Mouse (Mus musculus) kidney, adult 8-10 months (tissue): ENCODE data around the gene March5.
"Not testable (repeated sequence)": the region's sequence is repeated elsewhere in the genome, so short reads cannot be mapped to it uniquely, and the experiment has no call there.

ENCODE experiments used
- DNase-seq, 2 experiments: peaks; one replicate each; pipeline ENCODE4 v3.0.0; 2022

Gene March5

GRCm38 (mm10) chr19:37208986-37209385 lies 1.6 kb downstream of the March5 start:
- DNase-seq: no peak

DNA sequence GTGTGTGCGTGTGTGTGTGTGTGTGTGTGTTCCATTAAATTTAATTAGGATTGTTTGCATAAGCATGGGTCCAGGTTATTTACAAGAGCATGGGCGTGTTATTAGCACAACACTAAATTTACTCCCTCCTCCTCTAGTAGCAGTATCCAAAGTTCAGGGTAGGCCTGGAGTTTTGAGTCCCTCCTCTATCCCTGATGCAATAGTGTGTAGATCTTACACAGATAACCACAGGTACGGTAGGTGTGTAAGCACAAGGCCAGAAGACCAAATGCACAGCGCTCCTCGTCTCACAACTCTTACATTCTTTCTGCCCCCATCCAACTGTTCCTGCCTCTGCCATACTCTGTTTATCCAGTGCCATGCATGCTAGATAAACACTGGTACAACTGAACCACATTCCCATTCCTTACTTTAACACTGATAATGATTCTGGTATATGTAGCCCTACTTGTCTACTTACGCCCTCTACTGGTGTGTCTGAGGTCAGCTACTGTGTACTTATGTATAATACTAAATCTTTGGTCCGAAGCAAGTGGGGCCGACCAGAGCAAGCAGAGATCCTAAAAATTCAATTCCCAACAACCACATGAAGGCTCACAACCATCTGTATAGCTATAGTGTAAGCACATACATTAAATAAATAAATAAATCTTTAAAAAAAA lies 2.3 kb downstream of the March5 start:
- no peak for DNase-seq

GRCm38 (mm10) chr19:37210457-37210856 lies 3.1 kb downstream of the March5 start:
- DNase-seq: no peak

DNA sequence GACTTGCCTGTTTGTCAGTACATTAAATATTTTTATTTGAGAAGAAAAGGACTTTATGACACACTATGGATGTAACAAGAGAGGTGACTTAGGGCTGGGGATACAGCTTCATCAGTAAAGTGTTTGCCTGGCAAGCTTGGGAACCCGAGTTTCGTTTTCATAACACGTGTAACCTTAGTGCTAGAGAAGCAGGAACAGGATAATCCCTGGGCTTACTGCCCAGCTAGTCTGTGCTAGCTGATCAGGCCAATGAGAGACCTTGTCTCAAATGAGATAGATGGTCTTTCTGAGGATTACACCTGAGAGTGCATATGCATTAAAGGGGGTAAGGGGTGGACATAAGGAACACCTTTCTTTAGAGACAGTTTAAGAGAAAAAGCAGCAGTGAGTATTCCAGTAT lies 4.1 kb downstream of the March5 start:
- no peak for DNase-seq

DNA sequence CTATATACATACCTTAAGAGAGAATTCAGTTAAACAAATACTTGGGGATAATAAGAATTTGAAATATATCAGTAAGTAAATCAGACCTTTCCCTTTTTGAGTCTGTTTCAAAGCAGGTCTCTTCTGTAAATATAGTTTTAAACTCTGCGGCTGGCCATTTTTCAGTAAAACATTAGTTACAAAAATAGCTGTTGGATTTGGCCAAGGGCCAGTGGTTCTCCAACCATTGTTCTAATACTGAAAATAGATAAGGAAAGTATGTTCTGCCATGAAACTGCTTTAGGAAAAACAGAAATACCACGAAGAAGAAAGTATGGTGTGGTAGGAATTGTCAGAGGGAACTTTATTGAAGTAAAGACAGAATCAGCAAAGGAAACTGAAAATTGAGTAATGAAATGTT lies 7.4 kb downstream of the March5 start:
- DNase-seq: no peak

DNA sequence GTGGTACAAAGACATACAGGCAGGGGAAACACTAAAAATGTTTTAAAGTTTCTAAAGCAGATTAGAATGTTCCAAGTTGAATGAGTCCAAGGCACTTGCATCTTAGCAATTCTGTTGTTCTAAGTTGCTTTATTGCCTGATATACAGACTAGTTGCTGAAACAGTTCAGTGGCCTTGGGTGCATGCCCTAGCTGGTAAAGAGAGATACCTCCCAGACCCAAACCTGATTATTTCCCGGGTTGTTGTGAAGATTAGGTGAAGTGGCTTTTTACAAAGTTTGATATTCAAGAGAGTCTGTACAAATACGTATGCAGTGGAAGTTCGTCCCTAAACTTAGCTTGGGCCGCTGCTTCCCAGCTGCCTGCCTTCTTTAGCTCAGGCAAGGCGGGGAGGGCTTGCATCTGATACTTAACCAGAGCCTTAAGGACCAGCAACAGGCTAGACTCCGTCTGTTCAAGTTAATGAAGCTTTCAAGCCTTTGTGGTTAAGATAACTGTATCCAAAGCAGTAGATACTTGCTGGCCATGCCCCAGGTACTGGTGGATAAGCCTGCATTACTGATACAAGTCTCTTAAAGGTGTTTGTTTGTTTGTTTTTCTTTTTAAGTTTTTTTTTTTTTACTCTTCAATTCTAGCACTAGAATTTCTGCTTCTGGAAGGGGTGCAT lies 18.0 kb downstream of the March5 start:
- no peak for DNase-seq

GRCm38 (mm10) chr19:37232598-37232997 lies 25.3 kb downstream of the March5 start:
- not testable (repeated sequence) for DNase-seq

GRCm38 (mm10) chr19:37233561-37234539 lies 26.5 kb downstream of the March5 start:
- DNase-seq: no peak

DNA sequence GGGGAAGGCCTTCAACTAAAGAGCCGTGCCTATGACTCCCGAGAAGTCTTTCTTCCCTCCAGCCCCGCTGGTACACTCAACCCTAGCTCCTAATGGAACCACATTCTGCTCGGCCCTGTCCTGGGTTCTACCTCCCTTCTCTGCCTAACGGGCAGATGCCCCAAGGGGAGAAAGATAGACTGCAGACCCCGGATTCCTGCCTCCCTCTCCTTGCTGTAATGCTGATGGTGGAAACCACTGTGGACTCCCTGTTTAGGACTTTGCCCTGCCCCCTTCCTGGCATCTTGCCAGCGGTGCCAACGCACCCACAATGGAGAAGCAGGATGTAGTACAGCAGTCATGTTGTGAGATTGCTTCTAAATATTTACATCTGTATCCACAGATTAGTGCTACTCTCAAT lies 28.5 kb downstream of the March5 start:
- no peak for DNase-seq

DNA sequence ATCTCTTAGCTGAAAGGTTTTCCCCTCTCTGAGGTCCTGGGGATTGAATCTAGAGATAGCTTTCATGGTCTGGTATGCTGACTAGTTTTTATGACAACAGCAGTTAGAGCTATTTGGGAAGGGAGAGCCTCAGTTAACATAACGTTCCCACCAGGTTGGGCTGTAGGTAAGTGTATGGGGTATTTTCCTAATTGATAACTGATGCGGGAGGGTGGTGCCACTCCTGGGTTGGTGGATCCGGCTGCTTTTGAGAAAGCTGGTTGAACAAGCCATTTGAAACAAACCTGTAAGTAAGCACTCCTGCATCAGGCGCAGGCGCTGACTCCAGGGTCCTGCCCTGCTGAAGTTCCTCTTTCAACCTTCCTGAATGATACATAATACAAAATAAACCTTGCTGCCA lies 30.0 kb downstream of the March5 start:
- DNase-seq: no peak

GRCm38 (mm10) chr19:37237712-37238437 lies 30.5 kb downstream of the March5 start:
- no peak for DNase-seq

DNA sequence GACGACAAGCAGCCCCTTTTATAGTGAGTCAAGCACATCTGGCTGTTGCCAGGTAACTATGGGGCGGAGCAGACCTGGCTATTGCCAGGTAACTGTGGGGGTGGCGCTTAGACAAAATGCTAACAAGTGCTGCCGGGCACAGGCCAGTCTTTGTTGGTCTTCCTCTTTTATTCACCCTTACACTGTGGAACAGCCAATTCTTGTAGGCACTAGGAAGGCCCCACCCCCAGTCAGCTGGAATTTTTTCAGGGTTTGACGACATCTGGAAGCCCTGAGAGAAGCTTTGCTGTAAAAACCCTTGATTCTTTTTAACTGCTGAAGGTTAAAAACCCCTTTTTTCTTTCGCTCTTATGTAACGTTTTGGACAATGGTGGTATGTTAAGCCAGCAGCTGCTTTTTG lies 31.3 kb downstream of the March5 start:
- DNase-seq: no peak

GRCm38 (mm10) chr19:37239096-37239495 lies 31.8 kb downstream of the March5 start:
- DNase-seq: no peak

DNA sequence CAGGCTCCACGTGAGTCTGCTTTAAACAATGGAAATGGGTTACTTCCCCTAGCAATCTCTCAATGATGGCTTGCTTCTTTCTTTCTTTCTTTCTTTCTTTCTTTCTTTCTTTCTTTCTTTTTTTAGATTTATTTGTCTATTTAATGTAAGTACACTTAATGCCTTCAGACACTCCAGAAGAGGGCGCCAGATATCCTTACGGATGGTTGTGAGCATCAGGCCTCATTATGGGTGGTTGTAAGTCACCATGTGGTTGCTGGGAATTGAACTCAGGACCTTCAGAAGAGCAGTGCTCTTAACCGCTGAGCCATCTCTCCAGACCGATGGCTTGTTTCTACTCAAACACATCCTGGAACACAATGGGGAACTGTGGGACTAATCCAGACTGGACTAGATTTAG lies 33.9 kb downstream of the March5 start:
- DNase-seq: no peak

DNA sequence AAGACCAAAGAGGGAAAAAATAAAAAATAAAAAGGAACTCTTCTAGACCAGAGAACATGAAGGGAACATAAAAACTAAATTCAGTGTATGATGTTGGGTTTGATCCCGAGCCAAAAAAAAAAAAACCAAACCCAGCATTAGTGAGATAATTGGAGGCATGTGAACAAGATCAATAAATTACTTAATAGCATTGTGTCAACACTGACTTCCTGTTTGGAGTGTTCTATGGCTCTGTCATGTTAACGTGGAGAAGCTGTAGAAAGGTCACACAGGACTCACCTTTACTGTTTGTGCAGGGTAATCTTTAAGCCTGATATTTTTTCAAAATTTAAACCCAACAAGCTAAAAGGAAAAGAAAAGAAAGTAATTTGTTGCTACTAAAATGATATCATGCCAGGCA lies 35.4 kb downstream of the March5 start:
- DNase-seq: no peak

DNA sequence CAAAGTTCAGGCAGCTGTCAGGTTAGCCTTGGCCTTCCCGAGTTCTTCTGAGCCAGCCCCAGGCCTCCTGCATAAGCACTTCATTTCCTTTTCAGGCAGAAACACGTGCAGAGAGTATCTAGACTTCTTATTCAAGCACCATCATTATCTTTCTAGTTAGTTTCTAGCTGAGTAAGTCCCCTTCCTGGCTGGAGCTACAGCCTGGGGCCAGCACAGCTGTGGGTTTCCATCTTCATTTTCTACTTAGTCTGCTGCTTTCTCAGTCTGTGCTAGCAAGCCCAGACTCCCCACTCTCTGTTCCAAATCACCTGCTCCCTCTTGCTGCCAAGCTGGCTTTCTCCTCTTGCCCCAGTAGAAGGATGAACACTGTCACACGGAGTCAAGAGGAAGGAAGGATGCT lies 39.5 kb downstream of the March5 start:
- no peak for DNase-seq

- no peak for DNase-seq
These were observed 40.9 kb downstream of the March5 start for GRCm38 (mm10) chr19:37248199-37248598.

DNA sequence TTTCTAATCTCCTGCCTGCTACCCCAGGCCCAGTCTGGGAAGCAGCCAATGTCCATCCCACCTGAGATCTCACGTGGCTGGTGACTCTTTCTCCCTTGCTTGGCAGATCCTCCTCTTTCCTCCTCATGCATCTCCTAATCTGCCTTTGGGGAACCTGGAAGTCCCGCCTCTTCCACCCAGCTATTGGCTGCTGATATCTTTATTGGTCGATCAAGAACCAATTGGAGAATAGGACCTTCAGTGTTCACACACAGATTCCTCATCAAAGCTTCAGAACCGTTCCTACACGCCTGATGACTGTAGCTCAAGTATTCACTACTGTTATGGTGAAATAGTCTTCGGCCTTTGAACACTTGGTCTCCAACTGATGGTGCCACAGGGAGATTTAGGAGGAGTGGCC lies 44.8 kb downstream of the March5 start:
- DNase-seq: no peak

- DNase-seq: no peak
These were observed 48.0 kb downstream of the March5 start for GRCm38 (mm10) chr19:37255321-37255720.

DNA sequence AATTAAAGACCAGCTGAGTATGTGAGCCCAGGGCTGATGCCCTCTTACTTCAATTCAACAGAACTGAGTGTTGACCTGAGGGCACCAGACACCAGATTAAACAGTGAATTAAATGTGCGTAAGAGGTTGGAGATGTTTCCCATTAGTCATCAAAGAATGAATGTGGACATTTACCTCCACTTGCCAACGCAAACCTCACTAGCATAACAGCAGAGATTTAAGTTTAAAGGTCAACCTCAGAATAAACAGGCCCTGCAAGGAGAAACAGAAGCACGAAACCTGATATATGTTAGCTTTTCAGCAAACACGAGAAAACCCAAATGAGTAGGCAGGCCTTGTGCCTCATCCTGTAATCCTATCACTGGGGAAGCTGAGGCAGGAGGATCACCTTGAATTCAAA lies 55.0 kb downstream of the March5 start:
- no peak for DNase-seq

DNA sequence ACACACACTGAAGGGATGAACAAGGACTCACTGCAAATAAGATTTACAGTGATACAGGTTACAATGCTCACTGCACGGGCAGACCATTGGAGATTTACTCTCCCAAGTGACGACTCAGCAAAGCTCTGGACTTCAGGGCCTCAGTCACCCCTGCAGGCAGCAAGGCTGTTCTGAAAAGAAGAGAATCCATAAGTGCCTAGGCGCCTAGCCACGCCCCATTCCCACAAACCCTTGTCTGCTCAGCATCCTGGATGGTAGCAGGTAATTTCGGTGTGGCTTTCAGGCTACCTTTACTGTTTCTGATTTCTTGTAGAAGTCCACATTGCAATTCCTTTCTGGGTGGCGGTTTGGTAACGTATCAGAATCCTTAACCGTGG lies 56.2 kb downstream of the March5 start:
- no peak for DNase-seq

GRCm38 (mm10) chr19:37263943-37264897 lies 56.9 kb downstream of the March5 start:
- peak; percentile 73 to 86 for DNase-seq
